Mouse (Mus musculus) kidney, adult 8-10 months (tissue): ENCODE data around the gene Btbd19.

Source experiments
- DNase-seq, 2 experiments: peaks; one replicate each; pipeline ENCODE4 v3.0.0; 2022

The Btbd19 gene

DNA sequence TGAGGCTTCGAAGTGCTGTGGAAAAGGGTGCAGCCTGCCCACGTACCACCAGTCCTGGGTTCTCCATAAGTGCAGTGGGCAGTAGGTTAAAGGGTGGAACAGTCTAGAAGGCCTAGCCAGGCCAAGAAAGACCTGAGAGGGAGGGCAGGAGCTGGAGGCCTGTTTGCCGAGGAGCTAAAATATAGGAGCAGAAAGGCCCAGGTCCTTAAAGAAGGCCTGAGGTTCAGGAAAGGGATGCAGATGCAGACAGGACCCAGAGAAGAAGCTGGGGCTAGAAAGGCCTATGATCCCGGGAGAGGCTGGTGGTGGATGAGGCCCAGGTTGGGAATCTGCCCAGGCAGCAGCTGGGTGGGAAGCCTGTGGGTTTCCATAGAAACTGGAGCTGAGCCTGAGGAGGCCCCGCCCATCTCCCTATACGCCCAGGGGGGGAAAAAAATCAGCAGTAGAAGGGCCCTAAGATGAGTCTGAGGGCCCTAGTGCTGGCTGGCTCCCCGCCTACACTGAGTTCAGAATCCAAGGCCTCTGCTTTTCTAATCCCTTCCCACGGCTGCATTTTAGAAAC is at the start of gene Btbd19:
Btbd19 (minus strand) TSS at position 378 of the 562 bp plus-strand sequence.
- peak in 1 of 2 experiments; percentile 30 for DNase-seq

DNA sequence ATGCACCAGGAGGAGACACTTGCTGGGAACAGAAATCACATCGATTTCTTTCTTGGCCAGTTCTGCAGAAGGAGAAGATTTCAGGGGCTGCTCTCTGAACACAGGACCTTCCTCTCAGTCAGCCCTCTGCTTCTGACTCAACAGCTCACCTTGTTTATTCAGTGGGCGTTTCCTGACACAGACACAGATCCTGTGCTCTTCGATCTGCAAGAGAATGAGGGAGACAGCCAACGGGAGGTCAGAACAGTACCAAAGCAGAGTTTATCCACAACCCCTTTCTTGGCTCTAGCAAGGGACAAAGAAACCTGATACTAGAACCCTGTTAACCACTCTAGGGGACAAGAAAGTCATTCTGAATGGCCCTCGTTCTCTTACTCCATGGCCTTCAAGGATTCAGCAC is 44.4 kb upstream of the Btbd19 start:
- DNase-seq, result no peak

DNA sequence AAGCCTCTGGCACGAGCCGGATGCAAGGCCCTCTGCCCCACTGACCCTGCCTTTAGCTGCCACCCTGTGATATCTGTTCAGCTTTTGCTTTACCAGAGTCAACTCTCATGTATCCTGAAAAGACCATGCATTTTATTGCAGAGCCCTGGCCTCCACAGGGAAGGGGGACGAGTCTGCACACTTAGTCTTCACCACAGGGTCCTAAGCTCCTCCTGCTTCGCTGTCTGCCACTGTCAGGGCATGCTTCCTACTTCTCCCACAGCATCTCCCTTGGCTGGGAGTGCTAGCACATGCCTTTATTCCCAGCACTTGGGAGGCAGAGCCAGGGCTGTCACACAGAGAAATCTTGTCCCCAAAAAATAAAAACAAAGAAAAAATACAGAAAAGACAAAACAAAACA is 35.7 kb upstream of the Btbd19 start:
- no peak for DNase-seq

DNA sequence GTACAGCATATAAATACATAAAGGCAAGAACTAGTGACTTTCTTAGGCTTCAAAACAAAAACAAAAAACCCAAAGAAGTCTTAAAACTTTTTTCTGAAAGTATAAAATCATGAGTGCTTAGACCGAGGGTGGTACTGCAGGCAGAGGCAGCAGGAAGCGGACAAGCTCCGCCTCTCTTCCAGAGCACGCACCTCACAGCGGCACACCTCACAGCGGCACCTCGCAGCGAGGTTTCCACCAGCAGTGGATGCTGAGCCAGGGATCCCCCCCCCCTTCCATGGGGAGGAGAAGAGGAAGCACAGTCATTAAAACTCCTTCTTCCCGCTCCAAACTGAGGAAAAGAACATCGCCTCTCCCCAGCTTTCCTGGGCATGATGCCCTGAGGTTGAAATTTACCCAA is 34.1 kb upstream of the Btbd19 start:
- DNase-seq, result no peak

DNA sequence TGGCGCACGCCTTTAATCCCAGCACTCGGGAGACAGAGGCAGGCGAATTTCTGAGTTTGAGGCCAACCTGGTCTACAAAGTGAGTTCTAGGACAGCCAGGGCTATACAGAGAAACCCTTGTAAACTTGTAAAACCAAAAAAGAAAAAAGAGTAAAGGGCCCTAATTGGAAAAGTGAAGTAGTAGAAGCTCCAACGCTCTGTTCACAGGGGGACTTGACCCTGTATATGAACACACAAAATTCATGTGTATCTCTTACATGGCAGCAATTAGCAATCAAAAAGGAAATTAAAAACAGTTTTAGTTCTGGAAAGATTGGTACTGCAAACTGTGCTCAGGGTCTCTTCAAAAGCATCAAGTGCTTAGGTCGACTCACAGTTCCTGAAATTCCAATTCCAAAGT is 30.8 kb upstream of the Btbd19 start:
- no peak for DNase-seq

DNA sequence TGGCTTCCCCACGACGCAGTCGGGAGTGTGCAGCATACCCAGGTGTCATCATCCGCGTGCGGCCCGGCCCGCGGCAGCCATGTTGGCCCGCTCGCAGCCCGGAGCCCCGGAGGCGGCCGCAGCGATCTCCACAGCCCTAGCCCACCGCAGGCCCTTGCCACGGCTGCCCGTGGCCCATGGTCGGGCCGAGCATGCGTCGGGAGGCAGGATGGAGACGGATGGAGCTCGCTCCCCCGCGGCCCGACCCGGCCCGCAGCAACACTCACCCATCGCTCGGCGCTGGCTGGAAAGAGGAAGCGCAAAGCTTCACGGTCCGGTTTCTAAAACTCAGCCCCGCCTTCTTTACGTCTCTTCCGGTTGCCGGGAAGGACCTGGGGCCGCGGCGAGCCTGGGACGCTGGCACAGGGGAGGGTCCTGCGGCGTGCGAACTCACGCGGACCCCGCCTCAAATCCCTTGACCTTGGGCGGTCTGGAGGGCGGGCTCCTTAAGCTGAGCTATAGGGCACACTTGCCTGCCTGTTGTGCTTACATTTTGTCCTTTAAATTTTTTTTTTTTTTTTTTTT is 30.3 kb upstream of the Btbd19 start, which contains the start of gene Rps8:
Rps8 (minus strand) TSS at position 452 of the 564 bp plus-strand sequence.
- peak; percentile 86 to 88 for DNase-seq

DNA sequence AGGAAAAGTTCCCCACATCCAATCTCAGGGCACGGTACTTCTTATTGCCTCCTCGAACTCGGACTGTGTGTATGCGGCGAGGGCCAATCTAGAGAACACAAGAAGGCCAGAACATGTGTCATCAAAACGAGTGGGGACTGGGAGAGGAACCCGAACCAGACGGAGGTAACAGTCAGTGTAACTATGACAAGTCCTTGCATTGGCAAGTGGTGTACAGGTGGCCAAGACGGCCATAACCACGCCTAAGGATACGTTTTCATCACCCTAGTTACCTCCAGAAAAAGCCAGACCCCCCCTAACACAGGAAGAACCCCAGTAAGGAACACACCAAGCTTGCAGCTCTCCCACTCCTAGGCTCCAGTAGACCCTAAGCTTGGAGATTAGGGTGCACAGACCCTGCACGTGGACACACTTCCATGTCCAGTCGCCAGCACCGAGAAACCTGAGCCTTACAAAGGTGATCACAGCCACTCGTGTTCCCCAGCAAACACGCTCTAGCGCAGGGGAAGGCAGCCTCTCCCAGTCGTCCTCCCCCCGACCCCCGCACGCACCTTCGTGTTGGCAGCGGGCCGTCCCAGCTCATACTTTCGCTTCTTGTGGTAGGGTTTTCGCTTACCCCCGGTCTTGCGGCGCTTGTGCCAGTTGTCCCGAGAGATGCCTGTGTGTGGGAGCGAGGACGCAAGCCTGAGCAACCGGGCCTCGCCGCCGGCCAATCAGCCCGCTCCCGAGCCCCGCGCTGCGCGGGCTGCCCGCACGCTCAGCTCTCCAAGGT is 29.7 kb upstream of the Btbd19 start:
- no peak for DNase-seq

DNA sequence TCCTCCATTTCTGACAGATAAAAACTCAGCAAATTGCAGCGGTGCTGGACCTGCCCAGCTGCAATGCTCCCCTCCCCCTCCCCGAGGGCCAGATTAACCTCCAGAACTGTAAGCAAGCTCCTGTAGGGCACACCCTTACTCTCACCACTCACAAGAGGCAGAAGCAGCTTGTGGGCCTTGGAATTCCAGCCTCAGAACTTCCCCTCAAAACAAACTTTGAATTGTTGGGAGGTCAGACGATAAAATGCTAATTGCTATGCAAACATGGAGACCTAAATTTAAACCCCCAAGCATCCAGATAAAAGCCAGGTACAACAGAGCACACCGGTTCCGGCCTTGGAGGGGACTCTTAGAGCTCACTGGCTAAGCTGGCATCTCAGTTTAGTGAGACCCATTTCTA is 27.2 kb upstream of the Btbd19 start:
- no peak for DNase-seq

DNA sequence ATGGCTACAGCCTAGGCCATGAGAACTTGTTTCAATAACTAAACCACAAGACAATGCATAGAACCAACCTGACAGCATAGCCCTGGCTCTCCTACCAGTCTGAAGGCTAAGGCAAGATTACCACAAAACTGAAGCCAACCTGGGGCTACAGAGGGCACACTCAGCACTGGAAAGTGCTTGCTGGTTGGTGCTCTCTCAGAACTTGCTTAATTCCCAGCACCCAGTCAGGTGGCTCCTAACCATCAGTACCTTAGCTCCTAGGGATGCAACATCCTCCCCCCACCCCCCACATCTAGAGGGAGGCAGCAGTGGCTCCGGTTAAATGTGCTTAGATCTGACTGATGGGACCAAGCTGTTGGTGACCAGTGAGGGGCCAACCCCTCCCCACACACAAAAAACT is 25.9 kb upstream of the Btbd19 start:
- DNase-seq, result no peak

DNA sequence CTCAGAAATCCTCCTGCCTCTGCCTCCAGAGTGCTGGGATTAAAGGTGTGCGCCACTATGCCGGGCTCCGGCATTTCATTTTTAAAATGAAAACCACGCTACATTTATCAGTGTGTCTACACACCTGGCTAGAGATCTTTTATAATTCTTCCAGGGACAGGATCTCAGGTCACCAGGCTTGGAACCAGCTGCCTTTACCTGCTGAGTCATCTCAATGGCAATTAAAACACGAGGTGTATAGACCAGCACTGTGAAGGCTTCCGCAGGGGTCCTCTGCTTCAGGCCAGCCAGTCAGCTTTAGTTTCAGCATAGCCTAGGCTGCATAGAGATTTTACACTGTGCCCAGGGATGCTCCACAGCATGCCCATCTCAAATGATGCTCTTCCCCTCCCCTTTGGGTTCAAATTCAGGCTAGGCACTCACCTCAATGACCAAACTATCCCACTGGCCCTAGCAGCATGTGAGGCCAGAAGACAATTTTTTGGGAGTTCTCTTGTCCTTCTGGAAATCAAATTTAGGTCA is 24.7 kb upstream of the Btbd19 start:
- DNase-seq, result no peak

DNA sequence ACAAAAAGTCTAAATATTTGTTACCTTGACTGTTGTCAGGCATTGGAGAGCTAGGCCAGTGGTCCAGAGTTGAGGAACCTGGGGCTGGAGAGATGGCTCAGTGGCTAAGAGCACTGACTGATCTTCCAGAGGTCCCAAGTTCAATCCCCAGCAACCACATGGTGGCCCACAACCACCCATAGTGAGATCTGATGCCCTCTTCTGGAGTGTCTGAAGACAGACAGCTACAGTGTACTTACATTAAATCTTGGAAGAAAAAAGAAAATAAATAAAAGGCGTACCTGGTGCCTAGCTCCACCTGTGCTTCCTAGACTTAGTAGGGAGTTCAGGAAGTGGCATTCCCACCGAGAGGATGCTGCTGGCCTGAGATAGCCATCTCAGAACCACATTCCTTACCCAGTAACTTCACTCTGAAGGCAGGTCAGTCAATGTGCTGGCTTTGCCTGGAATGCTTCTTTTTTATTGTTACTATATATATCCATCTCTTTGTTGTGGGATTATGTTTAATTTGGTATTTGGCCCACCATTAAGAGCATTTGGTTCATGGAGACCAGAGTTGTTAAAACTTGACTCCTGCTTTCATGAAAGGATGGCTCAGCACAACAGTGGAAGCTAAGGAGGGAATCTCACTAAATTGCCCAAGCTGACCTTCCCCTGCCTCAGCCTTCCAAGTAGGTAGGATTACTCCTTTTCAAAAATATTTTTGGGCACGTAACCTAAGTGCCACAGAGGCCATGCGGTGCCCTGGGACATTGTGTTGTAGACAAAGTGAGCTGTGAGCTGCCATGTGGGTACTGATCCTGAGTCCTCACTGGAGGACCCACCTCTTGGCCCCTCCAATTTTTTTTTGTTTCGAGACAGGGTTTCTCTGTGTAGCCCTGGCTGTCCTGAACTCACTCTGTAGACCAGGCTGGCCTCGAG is 24.0 kb upstream of the Btbd19 start:
- DNase-seq, result no peak

DNA sequence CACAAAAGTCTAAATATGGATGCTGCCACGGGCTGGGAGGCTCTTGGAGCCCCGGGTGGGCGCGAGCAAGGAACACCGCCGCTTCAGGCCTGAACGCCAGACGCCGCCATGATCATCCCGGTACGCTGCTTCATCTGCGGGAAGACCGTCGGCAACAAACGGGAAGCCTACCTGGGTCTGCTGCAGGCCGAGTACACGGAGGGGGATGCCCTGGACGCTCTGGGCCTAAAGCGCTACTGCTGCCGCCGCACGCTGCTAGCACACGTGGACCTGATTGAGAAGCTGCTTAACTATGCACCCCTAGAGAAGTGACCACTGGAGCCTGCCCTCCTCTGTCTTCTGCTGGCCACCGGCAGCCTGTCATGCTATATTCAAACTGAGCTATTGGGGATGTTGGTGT is 23.3 kb upstream of the Btbd19 start:
- DNase-seq, result no peak

DNA sequence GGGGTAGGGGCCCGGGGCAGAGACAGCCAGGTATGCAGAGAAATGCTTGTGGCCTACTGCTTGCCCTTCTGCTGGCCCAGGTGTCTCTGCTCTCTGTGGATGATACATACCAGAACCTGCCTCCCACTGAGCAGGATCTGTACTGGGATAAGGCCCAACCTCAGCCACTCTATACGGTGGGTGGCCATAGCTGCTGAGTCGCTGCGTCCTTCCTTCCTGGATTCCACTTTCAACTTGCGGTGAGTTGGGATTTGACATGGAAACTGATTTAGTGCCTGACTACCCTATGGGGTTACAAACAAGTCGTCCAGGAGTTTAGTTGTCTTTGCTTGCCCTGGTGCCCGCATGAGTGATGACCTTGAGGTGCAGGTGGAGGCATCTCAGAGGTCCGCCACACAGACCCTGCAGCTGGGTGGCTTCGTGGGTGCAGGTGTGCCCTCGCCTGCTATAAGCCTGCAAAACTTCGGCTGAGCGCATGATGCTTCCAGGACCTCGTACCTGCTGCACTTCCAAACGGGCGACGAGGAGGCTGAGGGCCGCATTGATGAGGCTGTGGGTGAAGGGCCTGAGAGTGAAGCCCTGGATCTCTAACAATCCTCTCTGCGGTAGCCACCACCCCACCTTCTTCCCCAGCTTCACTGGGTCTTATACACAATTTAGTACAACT is 22.7 kb upstream of the Btbd19 start:
- DNase-seq, result no peak

DNA sequence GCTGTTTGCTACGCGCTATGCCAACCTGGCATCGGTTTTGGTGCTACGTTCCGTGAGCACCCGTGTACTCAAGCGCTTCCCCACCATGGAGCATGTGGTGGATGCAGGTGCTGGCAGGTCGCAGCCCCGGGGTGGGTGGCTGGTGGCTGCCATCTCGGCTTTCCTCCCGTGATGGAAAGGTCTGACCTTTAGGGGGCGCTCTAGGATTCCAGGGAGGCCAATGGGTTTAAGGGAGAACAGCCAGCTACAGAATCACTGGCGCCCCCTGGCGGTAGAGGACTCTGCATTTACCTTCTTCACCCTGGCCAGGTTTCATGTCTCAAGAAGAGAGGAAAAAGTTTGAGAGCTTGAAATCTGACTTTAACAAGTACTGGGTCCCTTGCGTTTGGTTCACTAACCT is 20.7 kb upstream of the Btbd19 start:
- peak; percentile 86 to 93 for DNase-seq

DNA sequence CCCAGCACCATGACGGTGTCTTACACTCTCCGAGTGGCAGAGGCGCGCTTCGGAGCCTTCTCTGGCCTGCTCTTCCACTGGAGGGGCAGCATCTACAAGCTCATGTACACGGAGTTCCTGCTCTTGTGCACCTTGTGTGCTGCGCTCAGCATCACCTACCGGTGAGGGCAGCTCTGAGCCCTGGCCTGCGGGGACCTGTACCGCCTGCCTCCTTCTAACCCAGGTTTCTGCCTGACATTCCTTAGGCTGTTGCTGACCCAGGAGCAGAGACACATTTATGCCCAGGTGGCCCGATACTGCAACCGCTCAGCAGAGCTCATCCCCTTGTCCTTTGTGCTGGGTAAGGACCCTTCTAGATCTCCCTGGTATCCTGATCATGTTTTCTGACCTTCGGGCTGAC is 19.7 kb upstream of the Btbd19 start:
- DNase-seq, result no peak

DNA sequence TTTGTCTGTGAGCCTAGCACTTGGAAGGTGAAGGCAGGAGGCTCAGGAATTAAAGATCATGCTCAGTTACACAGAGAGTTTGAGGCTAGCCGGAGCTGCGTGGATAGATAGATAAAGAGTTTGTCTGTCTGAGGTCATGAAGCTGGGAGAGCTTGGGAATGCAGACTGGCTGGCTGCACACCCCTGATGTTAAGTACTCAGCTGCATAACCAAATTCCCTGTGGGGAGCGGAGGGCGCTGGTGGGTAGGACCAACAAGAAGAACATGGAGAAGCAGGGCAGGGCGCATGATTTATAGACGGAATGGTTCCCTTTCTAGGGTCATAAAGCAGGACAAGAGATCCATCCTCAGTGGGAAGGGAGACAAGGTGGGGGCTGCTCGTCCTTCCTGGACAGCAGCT is 17.5 kb upstream of the Btbd19 start:
- DNase-seq, result no peak

DNA sequence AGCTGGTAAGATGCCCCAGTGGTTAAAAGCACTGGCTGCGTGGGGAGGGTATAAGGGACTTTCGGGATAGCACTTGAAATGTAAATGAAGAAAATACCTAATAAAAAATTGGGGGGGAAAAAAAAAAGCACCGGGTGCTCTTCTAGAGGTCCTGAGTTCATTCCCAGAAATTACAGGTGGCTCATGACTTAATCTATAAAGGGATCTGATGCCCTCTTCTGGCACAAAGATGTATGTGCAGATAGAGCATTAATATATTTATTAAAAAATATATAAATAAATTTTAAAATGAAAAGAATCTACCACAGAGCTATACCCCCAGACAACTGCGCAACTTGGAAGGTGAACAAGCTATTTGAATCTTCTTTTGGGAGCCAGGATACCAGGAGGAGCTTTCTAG is 15.1 kb upstream of the Btbd19 start:
- no peak for DNase-seq

DNA sequence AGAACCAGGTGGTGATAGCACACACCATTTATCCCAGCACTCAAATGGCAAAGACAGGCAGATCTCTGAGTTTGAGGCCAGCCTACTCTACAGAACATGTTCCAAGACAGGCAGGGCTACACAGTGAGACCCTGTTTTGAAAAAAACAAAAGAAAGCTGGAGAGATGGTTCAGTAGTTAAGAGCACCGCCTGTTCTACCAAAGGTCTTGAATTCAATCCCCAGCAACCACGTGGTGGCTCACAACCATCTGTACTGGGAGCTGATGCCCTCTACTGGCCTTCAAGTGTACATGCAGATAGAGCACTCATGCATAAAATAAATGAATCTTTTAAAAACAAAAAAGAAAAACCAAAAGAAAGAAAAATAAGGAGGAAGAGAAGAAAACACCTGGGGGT is 13.7 kb upstream of the Btbd19 start:
- DNase-seq, result peak in 1 of 2 experiments; percentile 61

DNA sequence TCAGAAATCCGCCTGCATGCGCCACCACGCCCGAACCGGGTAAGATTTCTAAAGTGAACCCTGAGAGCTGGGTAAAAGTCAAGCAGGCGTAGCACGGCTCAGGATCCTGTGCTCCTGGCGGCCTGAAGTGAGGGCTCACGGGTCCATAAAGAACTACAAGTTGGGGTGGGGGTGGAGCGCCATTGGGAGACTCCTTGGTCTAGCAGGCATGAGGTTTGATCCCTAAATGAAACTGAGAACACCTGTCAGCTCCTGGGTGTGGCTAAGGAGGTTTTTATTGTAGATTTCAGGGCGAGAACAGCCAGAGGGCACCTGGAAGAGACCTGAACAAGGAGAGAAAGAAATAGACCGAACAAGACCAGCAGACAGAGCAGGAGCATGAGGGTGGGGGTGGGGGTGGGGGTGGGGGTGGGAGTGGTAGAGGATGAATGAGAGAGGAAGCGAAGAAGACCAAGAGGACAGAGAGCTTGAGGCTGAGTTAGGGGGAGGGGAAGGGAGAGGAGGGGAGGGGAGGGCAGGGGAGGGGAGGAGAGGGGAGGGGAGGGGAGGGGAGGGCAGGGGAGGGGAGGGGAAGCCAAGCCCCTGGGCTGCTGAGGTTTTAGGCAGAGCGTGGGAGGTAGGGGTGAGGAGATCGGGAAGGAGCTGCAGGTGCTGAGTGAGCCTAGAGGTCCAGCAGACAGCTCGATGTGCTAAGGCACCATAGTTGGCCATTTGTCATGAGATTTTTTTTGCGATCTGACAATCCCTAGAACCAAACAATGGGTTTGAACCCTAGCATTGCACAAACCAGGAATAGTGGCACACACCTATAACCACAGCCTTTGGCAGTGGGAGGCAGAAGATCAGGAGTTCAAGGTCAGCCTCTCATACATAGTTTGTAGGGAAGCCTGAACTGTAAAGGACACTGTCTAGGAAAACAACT is 13.0 kb upstream of the Btbd19 start:
- DNase-seq, result no peak

DNA sequence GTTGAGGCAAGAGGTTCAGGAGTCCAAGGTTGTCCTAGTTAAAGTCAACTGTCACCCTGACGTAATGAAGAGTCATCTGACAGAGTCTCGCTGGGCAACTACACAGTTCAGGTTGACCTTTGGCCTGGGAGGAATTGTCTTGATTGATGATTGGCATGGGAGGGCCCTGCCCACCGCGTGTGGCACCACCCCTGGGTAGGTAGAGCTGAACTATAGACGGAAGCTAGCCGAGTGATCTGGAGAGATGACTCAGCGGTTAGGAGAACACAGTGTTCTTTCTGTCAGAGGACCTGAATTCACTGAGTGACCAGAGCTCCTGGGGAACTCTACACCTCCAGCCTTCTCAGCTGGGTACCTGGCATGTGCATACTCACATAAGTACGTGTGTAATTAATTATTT is 10.5 kb upstream of the Btbd19 start:
- peak; percentile 93 to 96 for DNase-seq

DNA sequence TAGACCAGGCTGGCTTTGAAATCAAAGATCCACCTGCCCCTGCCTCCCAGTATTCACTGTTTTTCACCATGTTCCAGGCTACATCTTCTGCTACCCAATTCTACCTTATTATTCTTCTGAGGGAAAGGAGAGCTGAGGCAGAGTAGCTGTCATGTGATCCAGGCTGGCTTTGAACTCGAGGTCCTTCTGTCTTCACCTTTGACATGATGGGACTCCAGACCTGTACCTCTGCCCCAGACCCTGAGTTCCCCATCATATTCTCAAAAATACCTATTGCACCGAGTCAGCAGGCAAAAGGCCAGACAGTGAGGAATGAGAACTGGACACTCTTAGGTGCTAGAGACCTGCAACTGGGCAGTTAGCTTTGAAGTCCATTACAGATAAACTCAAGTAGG is 9.1 kb upstream of the Btbd19 start:
- no peak for DNase-seq
